Mouse (Mus musculus): Measurements from ENCODE around the gene Nek10. TPM values are rescaled to one million over a fixed set of nuclear protein-coding genes. Genes with fewer than 3 reads are reported as not detected.
"Not testable (repeated sequence)": the region's sequence is repeated elsewhere in the genome, so short reads cannot be mapped to it uniquely, and the experiment has no call there.

Nek10 gene
- 0.03 TPM in 2 replicates for polyA plus RNA-seq (2014; fragmentation: Nextera tagmentation; extraction: Ambion mirVana)

GRCm38 (mm10) chr14:14803115-14803514 is at the start of gene Nek10:
Nek10 (plus strand) TSS chr14:14803415.
- not testable (repeated sequence) for H3K36me3 ChIP-seq (replicated peaks; ENCODE audit: control insufficient read depth, insufficient read depth, low read depth, low read length); ATAC-seq (replicated peaks; ENCODE audit: insufficient number of reproducible peaks, low FRiP score, low TSS enrichment, low read depth); H3K27ac ChIP-seq (replicated peaks; ENCODE audit: low read depth, low read length); H3K27me3 ChIP-seq (ENCODE audit: control insufficient read depth, insufficient read depth, low read length); H3K4me2 ChIP-seq (ENCODE audit: low read depth, low read length); H3K4me3 ChIP-seq (ENCODE audit: low read depth, low read length); H3K9ac ChIP-seq (replicated peaks; ENCODE audit: low read length); H3K4me1 ChIP-seq (ENCODE audit: control insufficient read depth, insufficient read depth, low read length); H3K9me3 ChIP-seq (replicated peaks; ENCODE audit: control insufficient read depth, low read length); DNase-seq (ENCODE audit: low spot score)
- WGBS, result 80% methylated on average over 1 of the region's 2 CpGs

GRCm38 (mm10) chr14:14781169-14781568 is 22.0 kb upstream of the Nek10 start:
- WGBS, result 92% methylated on average over 2 of the region's 2 CpGs
- Histone ChIP-seq H3K9me3 (replicated peaks; ENCODE audit: control insufficient read depth, low read length) (no peaks in the 10 kb centered on the region), H3K4me3 (ENCODE audit: low read depth, low read length) (no peak overlapping the region), H3K9ac (replicated peaks; ENCODE audit: low read length) (no peak overlapping the region), H3K4me1 (ENCODE audit: control insufficient read depth, insufficient read depth, low read length) (no peaks in the 10 kb centered on the region), H3K27ac (replicated peaks; ENCODE audit: low read depth, low read length) (no peak overlapping the region), H3K36me3 (replicated peaks; ENCODE audit: control insufficient read depth, insufficient read depth, low read depth, low read length) (no peaks in the 10 kb centered on the region; the same call in none of the 2 replicates), H3K4me2 (ENCODE audit: low read depth, low read length) (no peak overlapping the region), H3K27me3 (ENCODE audit: control insufficient read depth, insufficient read depth, low read length) (no peaks in the 10 kb centered on the region)
- DNase-seq (ENCODE audit: low spot score), result no peak
- no peak for ATAC-seq (replicated peaks; ENCODE audit: insufficient number of reproducible peaks, low FRiP score, low TSS enrichment, low read depth)

GRCm38 (mm10) chr14:14784223-14784622 is 19.0 kb upstream of the Nek10 start:
- H3K9ac ChIP-seq (replicated peaks; ENCODE audit: low read length), result no peak overlapping the region
- H3K9me3 ChIP-seq (replicated peaks; ENCODE audit: control insufficient read depth, low read length), result no peaks in the 10 kb centered on the region
- H3K27ac ChIP-seq (replicated peaks; ENCODE audit: low read depth, low read length), result no peak overlapping the region
- no peak for DNase-seq (ENCODE audit: low spot score)
- H3K36me3 ChIP-seq (replicated peaks; ENCODE audit: control insufficient read depth, insufficient read depth, low read depth, low read length), result peaks cover 3% of the 10 kb centered on the region; the same call in 1 of the 2 replicates
- no peak for ATAC-seq (replicated peaks; ENCODE audit: insufficient number of reproducible peaks, low FRiP score, low TSS enrichment, low read depth)
- no peak overlapping the region for H3K4me3 ChIP-seq (ENCODE audit: low read depth, low read length)
- H3K4me1 ChIP-seq (ENCODE audit: control insufficient read depth, insufficient read depth, low read length), result no peaks in the 10 kb centered on the region
- H3K27me3 ChIP-seq (ENCODE audit: control insufficient read depth, insufficient read depth, low read length), result no peaks in the 10 kb centered on the region
- no peak overlapping the region for H3K4me2 ChIP-seq (ENCODE audit: low read depth, low read length)
- WGBS, result 91% methylated on average over 1 of the region's 1 CpGs

- Histone ChIP-seq H3K27ac (replicated peaks; ENCODE audit: low read depth, low read length) (no peak overlapping the region), H3K4me1 (ENCODE audit: control insufficient read depth, insufficient read depth, low read length) (no peaks in the 10 kb centered on the region), H3K4me2 (ENCODE audit: low read depth, low read length) (no peak overlapping the region), H3K27me3 (ENCODE audit: control insufficient read depth, insufficient read depth, low read length) (no peaks in the 10 kb centered on the region), H3K4me3 (ENCODE audit: low read depth, low read length) (no peak overlapping the region), H3K9ac (replicated peaks; ENCODE audit: low read length) (no peak overlapping the region), H3K9me3 (replicated peaks; ENCODE audit: control insufficient read depth, low read length) (no peaks in the 10 kb centered on the region), H3K36me3 (replicated peaks; ENCODE audit: control insufficient read depth, insufficient read depth, low read depth, low read length) (peaks cover 3% of the 10 kb centered on the region; the same call in 1 of the 2 replicates)
- WGBS, result 85% methylated on average over 1 of the region's 1 CpGs
- DNase-seq (ENCODE audit: low spot score), result no peak
- ATAC-seq (replicated peaks; ENCODE audit: insufficient number of reproducible peaks, low FRiP score, low TSS enrichment, low read depth), result no peak
Observed at GRCm38 (mm10) chr14:14786979-14787378, 16.2 kb upstream of the Nek10 start.

- Histone ChIP-seq H3K9ac (replicated peaks; ENCODE audit: low read length) (no peak overlapping the region), H3K27me3 (ENCODE audit: control insufficient read depth, insufficient read depth, low read length) (no peaks in the 10 kb centered on the region), H3K4me1 (ENCODE audit: control insufficient read depth, insufficient read depth, low read length) (no peaks in the 10 kb centered on the region), H3K4me3 (ENCODE audit: low read depth, low read length) (no peak overlapping the region), H3K36me3 (replicated peaks; ENCODE audit: control insufficient read depth, insufficient read depth, low read depth, low read length) (peaks cover 3% of the 10 kb centered on the region; the same call in 1 of the 2 replicates), H3K9me3 (replicated peaks; ENCODE audit: control insufficient read depth, low read length) (no peaks in the 10 kb centered on the region), H3K4me2 (ENCODE audit: low read depth, low read length) (no peak overlapping the region), H3K27ac (replicated peaks; ENCODE audit: low read depth, low read length) (no peak overlapping the region)
- DNase-seq (ENCODE audit: low spot score) (no peak), ATAC-seq (replicated peaks; ENCODE audit: insufficient number of reproducible peaks, low FRiP score, low TSS enrichment, low read depth) (no peak)
- 95% methylated on average over 4 of the region's 4 CpGs for WGBS
Observed at GRCm38 (mm10) chr14:14789840-14790470, 13.3 kb upstream of the Nek10 start.

- ATAC-seq (replicated peaks; ENCODE audit: insufficient number of reproducible peaks, low FRiP score, low TSS enrichment, low read depth), result no peak
- H3K27me3 ChIP-seq (ENCODE audit: control insufficient read depth, insufficient read depth, low read length), result no peaks in the 10 kb centered on the region
- no peak overlapping the region for H3K4me2 ChIP-seq (ENCODE audit: low read depth, low read length)
- no peaks in the 10 kb centered on the region for H3K9me3 ChIP-seq (replicated peaks; ENCODE audit: control insufficient read depth, low read length)
- no peak overlapping the region for H3K27ac ChIP-seq (replicated peaks; ENCODE audit: low read depth, low read length)
- no peak overlapping the region for H3K9ac ChIP-seq (replicated peaks; ENCODE audit: low read length)
- H3K36me3 ChIP-seq (replicated peaks; ENCODE audit: control insufficient read depth, insufficient read depth, low read depth, low read length), result no peaks in the 10 kb centered on the region
- 87% methylated on average over 5 of the region's 5 CpGs for WGBS
- H3K4me1 ChIP-seq (ENCODE audit: control insufficient read depth, insufficient read depth, low read length), result no peaks in the 10 kb centered on the region
- no peak for DNase-seq (ENCODE audit: low spot score)
- H3K4me3 ChIP-seq (ENCODE audit: low read depth, low read length), result no peak overlapping the region
Observed at GRCm38 (mm10) chr14:14799861-14800260, 3.4 kb upstream of the Nek10 start.

GRCm38 (mm10) chr14:14800332-14800731 is 2.9 kb upstream of the Nek10 start:
- Histone ChIP-seq H3K4me3 (ENCODE audit: low read depth, low read length) (no peak overlapping the region), H3K27me3 (ENCODE audit: control insufficient read depth, insufficient read depth, low read length) (no peaks in the 10 kb centered on the region), H3K36me3 (replicated peaks; ENCODE audit: control insufficient read depth, insufficient read depth, low read depth, low read length) (no peaks in the 10 kb centered on the region), H3K27ac (replicated peaks; ENCODE audit: low read depth, low read length) (no peak overlapping the region), H3K4me1 (ENCODE audit: control insufficient read depth, insufficient read depth, low read length) (no peaks in the 10 kb centered on the region), H3K9me3 (replicated peaks; ENCODE audit: control insufficient read depth, low read length) (no peaks in the 10 kb centered on the region), H3K9ac (replicated peaks; ENCODE audit: low read length) (no peak overlapping the region), H3K4me2 (ENCODE audit: low read depth, low read length) (no peak overlapping the region)
- ATAC-seq (replicated peaks; ENCODE audit: insufficient number of reproducible peaks, low FRiP score, low TSS enrichment, low read depth), result no peak
- 94% methylated on average over 4 of the region's 4 CpGs for WGBS
- no peak for DNase-seq (ENCODE audit: low spot score)

GRCm38 (mm10) chr14:14800810-14801209 is 2.4 kb upstream of the Nek10 start:
- no peak overlapping the region for H3K4me2 ChIP-seq (ENCODE audit: low read depth, low read length)
- H3K4me1 ChIP-seq (ENCODE audit: control insufficient read depth, insufficient read depth, low read length), result no peaks in the 10 kb centered on the region
- H3K9ac ChIP-seq (replicated peaks; ENCODE audit: low read length), result no peak overlapping the region
- H3K36me3 ChIP-seq (replicated peaks; ENCODE audit: control insufficient read depth, insufficient read depth, low read depth, low read length), result no peaks in the 10 kb centered on the region
- WGBS, result 91% methylated on average over 3 of the region's 3 CpGs
- H3K27ac ChIP-seq (replicated peaks; ENCODE audit: low read depth, low read length), result no peak overlapping the region
- H3K4me3 ChIP-seq (ENCODE audit: low read depth, low read length), result no peak overlapping the region
- no peaks in the 10 kb centered on the region for H3K27me3 ChIP-seq (ENCODE audit: control insufficient read depth, insufficient read depth, low read length)
- no peak for DNase-seq (ENCODE audit: low spot score)
- no peak for ATAC-seq (replicated peaks; ENCODE audit: insufficient number of reproducible peaks, low FRiP score, low TSS enrichment, low read depth)
- H3K9me3 ChIP-seq (replicated peaks; ENCODE audit: control insufficient read depth, low read length), result no peaks in the 10 kb centered on the region
